Mouse (Mus musculus): Measurements from ENCODE around the gene Mansc4. TPM values are rescaled to one million over a fixed set of nuclear protein-coding genes. Genes with fewer than 3 reads are reported as not detected.
A peak's percentile ranks its signal among the peaks of the same experiment; 100 is the strongest.

Gene Mansc4
- polyA plus RNA-seq, 1 experiment from 2014 or later, result 0.89 TPM

DNA sequence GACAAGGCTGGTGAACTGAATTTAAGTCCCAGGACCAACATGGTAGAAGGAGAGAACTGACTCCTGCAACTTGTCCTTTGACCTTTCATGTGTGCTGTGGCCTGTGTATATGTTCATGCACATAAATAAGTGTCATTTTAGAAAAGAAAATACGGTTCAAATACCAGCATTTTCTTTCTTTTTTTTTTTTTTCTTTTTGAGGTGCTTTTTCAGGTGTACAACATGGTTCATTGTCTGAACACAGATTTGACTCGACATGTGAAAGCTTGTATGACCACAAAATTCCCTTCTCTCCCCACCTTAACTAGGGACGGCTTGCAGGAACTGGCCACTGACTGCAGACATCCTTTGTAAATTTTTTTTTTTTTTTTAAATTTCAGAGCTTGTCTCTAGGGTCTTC, 10.1 kb upstream of the Mansc4 start:
- Histone ChIP-seq H3K27me3 (replicated peaks) (no peaks in the 10 kb centered on the region), H3K27ac (no peak overlapping the region), H3K36me3 (replicated peaks) (no peaks in the 10 kb centered on the region), H3K9ac (no peak overlapping the region), H3K4me3 (no peak overlapping the region), H3K4me2 (no peak overlapping the region), H3K4me1 (peaks cover 28% of the 10 kb centered on the region), H3K9me3 (no peaks in the 10 kb centered on the region)
- WGBS, result 87% methylated on average over 3 of the region's 3 CpGs
- no peak for ATAC-seq (replicated peaks)

GRCm38 (mm10) chr6:147096109-147096508, 9.3 kb upstream of the Mansc4 start:
- peaks cover 28% of the 10 kb centered on the region for H3K4me1 ChIP-seq
- ATAC-seq (replicated peaks), result no peak
- no peaks in the 10 kb centered on the region for H3K27me3 ChIP-seq (replicated peaks)
- H3K36me3 ChIP-seq (replicated peaks), result no peaks in the 10 kb centered on the region
- H3K9ac ChIP-seq, result no peak overlapping the region
- WGBS, result 94% methylated on average over 4 of the region's 4 CpGs
- H3K27ac ChIP-seq, result no peak overlapping the region
- no peak overlapping the region for H3K4me2 ChIP-seq
- H3K4me3 ChIP-seq, result no peak overlapping the region
- H3K9me3 ChIP-seq, result no peaks in the 10 kb centered on the region

GRCm38 (mm10) chr6:147094771-147095170, 7.9 kb upstream of the Mansc4 start:
- no peak for ATAC-seq (replicated peaks)

GRCm38 (mm10) chr6:147092136-147092535, 5.3 kb upstream of the Mansc4 start:
- H3K27me3 ChIP-seq (replicated peaks), result no peaks in the 10 kb centered on the region
- ATAC-seq (replicated peaks), result no peak; the same call in none of the 2 replicates

More at GRCm38 (mm10) chr6:147094771-147095170, 7.9 kb upstream of the Mansc4 start:
- Histone ChIP-seq H3K4me1 (peaks cover 34% of the 10 kb centered on the region), H3K9ac (no peak overlapping the region), H3K27me3 (replicated peaks) (no peaks in the 10 kb centered on the region), H3K4me3 (no peak overlapping the region), H3K4me2 (peak overlapping the region; percentile 0; the same call in 1 of the 2 replicates), H3K27ac (no peak overlapping the region), H3K9me3 (no peaks in the 10 kb centered on the region), H3K36me3 (replicated peaks) (no peaks in the 10 kb centered on the region)
- 82% methylated on average over 7 of the region's 7 CpGs for WGBS

GRCm38 (mm10) chr6:147091136-147092120, 4.6 kb upstream of the Mansc4 start, which contains the start of gene Klhl42:
Klhl42 (plus strand) TSS chr6:147091379.
- no peaks in the 10 kb centered on the region for H3K36me3 ChIP-seq (replicated peaks)
- H3K27me3 ChIP-seq (replicated peaks), result no peaks in the 10 kb centered on the region
- H3K4me3 ChIP-seq, result peak within 1 kb of the TSS; percentile 87
- H3K9me3 ChIP-seq, result no peaks in the 10 kb centered on the region
- WGBS, result under 1% methylated on average over 99 of the region's 99 CpGs
- H3K9ac ChIP-seq, result peak within 1 kb of the TSS; percentile 95
- peak; percentile 90 for ATAC-seq (replicated peaks)
- H3K4me2 ChIP-seq, result peak within 1 kb of the TSS; percentile 92
- H3K4me1 ChIP-seq, result peaks cover 41% of the 10 kb centered on the region
- H3K27ac ChIP-seq, result peak within 1 kb of the TSS; percentile 94

More at GRCm38 (mm10) chr6:147092136-147092535, 5.3 kb upstream of the Mansc4 start:
- Histone ChIP-seq H3K9ac (peak overlapping the region; percentile 95), H3K4me3 (peak overlapping the region; percentile 87), H3K9me3 (no peaks in the 10 kb centered on the region), H3K4me2 (peak overlapping the region; percentile 92), H3K36me3 (replicated peaks) (no peaks in the 10 kb centered on the region), H3K4me1 (peaks cover 34% of the 10 kb centered on the region), H3K27ac (peak overlapping the region; percentile 94)
- WGBS, result 2% methylated on average over 15 of the region's 15 CpGs

DNA sequence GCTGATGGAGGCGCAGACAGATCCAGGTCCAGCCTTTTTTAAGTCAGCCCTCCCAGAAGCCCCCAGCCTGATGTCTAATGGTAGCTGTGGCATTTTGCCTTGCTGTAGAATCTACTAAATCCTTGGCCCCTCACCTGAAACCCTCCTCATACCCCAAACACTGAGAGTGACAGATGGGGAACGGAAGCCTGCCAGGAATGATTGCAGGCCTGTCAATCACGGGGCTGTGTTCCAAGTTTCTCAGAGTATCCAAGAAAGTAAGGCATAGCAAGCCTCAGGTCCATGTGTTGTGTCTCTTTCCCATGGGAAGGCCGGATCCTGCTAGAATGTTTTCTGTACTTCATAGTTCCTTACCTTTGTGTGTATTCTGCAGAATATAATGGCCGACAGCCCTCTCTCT, 3.4 kb upstream of the Mansc4 start:
- no peak overlapping the region for H3K27ac ChIP-seq
- no peak for ATAC-seq (replicated peaks)
- WGBS, result 74% methylated on average over 5 of the region's 5 CpGs
- H3K4me1 ChIP-seq, result peaks cover 38% of the 10 kb centered on the region
- peak overlapping the region; percentile 95; the same call in 1 of the 2 replicates for H3K9ac ChIP-seq
- H3K4me2 ChIP-seq, result peak overlapping the region; percentile 92
- no peaks in the 10 kb centered on the region for H3K27me3 ChIP-seq (replicated peaks)
- peak overlapping the region; percentile 87 for H3K4me3 ChIP-seq
- H3K9me3 ChIP-seq, result no peaks in the 10 kb centered on the region
- no peaks in the 10 kb centered on the region for H3K36me3 ChIP-seq (replicated peaks)

- Histone ChIP-seq H3K4me3 (no peak overlapping the region), H3K4me1 (peaks cover 26% of the 10 kb centered on the region), H3K36me3 (replicated peaks) (no peaks in the 10 kb centered on the region), H3K4me2 (no peak overlapping the region), H3K27me3 (replicated peaks) (no peaks in the 10 kb centered on the region), H3K27ac (no peak overlapping the region), H3K9ac (no peak overlapping the region), H3K9me3 (no peaks in the 10 kb centered on the region)
- 84% methylated on average over 3 of the region's 3 CpGs for WGBS
- no peak for ATAC-seq (replicated peaks)
Measured at GRCm38 (mm10) chr6:147088517-147088916, 1.7 kb upstream of the Mansc4 start.

DNA sequence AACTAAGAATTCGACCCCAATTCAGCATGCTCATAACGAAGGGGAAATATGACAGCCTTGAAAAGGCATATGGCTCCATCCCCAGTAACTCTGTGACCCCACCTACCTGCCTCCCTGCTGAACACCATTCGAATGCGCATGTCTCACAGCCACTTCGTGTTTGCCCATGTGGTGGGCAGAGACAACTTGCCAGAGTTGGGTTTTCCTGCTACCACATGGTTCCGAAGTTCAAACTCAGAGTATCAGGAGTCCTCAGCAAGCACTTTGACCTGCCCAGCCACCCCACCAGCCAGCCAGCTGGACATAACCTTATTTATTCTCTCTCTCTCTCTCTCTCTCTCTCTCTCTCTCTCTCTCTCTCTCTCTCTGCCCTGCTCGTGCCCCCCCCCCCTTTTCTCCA, 904 bp upstream of the Mansc4 start:
- Histone ChIP-seq H3K9me3 (no peaks in the 10 kb centered on the region), H3K4me1 (peaks cover 20% of the 10 kb centered on the region), H3K36me3 (replicated peaks) (no peaks in the 10 kb centered on the region), H3K4me3 (no peak overlapping the region), H3K9ac (no peak overlapping the region), H3K27ac (no peak overlapping the region), H3K4me2 (no peak overlapping the region), H3K27me3 (replicated peaks) (no peaks in the 10 kb centered on the region)
- no peak for ATAC-seq (replicated peaks)
- 58% methylated on average over 6 of the region's 7 CpGs for WGBS

DNA sequence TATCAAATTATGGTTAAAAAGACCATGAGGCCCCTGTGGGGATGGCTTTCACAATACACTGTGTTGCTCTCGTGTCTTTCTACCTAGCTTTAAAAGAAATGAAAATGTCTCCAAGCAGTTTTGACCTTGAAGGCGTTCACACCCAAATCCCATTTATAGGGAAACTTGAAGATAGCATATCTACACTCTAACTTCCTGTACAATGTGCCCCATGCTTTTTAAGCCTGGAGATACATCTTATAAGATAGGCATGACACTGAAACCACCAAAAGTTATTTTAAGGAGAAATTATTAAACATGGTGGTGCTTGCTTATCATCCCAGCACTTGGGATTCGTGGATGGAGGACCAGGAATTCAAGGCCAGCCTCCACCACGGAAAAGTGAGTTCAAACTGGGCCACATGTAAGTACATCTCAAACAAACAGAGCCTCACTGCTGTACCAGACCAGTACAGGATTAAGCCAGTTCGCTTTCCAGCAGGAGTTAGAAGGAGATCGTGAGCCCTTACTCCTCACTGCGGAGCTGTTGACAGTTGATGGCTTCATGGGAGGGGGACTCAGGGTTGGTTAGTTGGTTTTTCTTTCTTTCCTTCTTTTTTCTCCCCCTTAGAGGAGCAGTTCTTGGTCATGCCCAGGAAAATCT, 1.3 kb downstream of the Mansc4 start:
- no peak for ATAC-seq (replicated peaks)
- Histone ChIP-seq H3K36me3 (replicated peaks) (no peaks in the 10 kb centered on the region), H3K27ac (no peak overlapping the region), H3K4me2 (no peak overlapping the region), H3K4me1 (peaks cover 12% of the 10 kb centered on the region), H3K9me3 (no peaks in the 10 kb centered on the region), H3K4me3 (no peak overlapping the region), H3K27me3 (replicated peaks) (no peaks in the 10 kb centered on the region), H3K9ac (no peak overlapping the region)
- 55% methylated on average over 7 of the region's 7 CpGs for WGBS

GRCm38 (mm10) chr6:147079919-147080318, 6.9 kb downstream of the Mansc4 start:
- WGBS, result 95% methylated on average over 10 of the region's 10 CpGs
- H3K27ac ChIP-seq, result no peak overlapping the region

GRCm38 (mm10) chr6:147076878-147077277, 10.0 kb downstream of the Mansc4 start:
- WGBS, result 79% methylated on average over 8 of the region's 8 CpGs
- H3K27ac ChIP-seq, result no peak overlapping the region
- H3K9me3 ChIP-seq, result no peaks in the 10 kb centered on the region
- no peaks in the 10 kb centered on the region for H3K27me3 ChIP-seq (replicated peaks)
- no peak overlapping the region for H3K4me3 ChIP-seq
- H3K36me3 ChIP-seq (replicated peaks), result 0 out of 2 replicates have a peak, but pooled peaks cover 4% of the 10 kb centered on the region
- no peak overlapping the region for H3K4me2 ChIP-seq
- H3K9ac ChIP-seq, result no peak overlapping the region
- no peaks in the 10 kb centered on the region for H3K4me1 ChIP-seq
- no peak for ATAC-seq (replicated peaks)

More at GRCm38 (mm10) chr6:147079919-147080318, 6.9 kb downstream of the Mansc4 start:
- Histone ChIP-seq H3K9ac (no peak overlapping the region), H3K4me2 (no peak overlapping the region), H3K4me3 (no peak overlapping the region), H3K4me1 (no peaks in the 10 kb centered on the region), H3K36me3 (replicated peaks) (no peaks in the 10 kb centered on the region), H3K9me3 (no peaks in the 10 kb centered on the region), H3K27me3 (replicated peaks) (no peaks in the 10 kb centered on the region)
- no peak for ATAC-seq (replicated peaks)

DNA sequence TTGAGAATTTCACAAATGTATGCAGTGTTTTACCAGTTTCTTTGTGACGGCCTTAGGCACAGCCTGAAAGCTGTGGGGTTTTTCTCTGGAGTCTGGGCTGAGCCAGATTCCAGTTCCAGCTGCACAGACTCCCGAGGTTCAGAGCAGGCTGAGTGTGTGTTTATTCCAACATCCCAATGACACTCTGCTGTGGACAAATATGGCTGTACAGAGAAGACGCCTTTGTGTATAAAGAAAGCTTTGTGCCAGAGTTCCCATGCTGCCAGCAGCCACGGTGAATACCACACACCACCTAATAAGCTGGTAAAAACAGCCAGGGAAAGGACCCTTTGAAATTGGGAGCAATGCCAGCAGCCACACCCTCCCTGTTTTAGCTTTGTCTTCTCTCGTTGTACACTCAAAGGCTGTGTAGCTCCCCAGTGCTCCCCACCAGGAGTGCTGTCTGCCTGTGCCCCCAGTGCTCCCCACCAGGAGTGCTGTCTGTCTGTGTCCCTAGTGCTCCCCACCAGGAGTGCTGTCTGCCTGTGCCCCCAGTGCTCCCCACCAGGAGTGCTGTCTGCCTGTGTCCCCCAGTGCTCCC, 10.9 kb downstream of the Mansc4 start:
- H3K27ac ChIP-seq, result no peak overlapping the region
- no peak overlapping the region for H3K4me3 ChIP-seq
- 43% methylated on average over 5 of the region's 5 CpGs for WGBS

More for the DNA sequence above, 10.9 kb downstream of the Mansc4 start:
- no peak for ATAC-seq (replicated peaks)
- no peak overlapping the region for H3K9ac ChIP-seq
- no peaks in the 10 kb centered on the region for H3K9me3 ChIP-seq
- H3K4me2 ChIP-seq, result no peak overlapping the region
- no peaks in the 10 kb centered on the region for H3K27me3 ChIP-seq (replicated peaks)
- 0 out of 2 replicates have a peak, but pooled peaks cover 8% of the 10 kb centered on the region for H3K36me3 ChIP-seq (replicated peaks)
- H3K4me1 ChIP-seq, result no peaks in the 10 kb centered on the region

Data from midbrain, embryonic 15.5 days (tissue).